Mouse (Mus musculus): ENCODE results near the gene Slc5a10. TPM values are rescaled to one million over a fixed set of nuclear protein-coding genes. Genes with fewer than 3 reads are reported as not detected.
"Not testable (repeated sequence)": the region's sequence is repeated elsewhere in the genome, so short reads cannot be mapped to it uniquely, and the experiment has no call there.

The Slc5a10 gene
- total and polyA plus RNA-seq, 3 experiments: not detected

DNA sequence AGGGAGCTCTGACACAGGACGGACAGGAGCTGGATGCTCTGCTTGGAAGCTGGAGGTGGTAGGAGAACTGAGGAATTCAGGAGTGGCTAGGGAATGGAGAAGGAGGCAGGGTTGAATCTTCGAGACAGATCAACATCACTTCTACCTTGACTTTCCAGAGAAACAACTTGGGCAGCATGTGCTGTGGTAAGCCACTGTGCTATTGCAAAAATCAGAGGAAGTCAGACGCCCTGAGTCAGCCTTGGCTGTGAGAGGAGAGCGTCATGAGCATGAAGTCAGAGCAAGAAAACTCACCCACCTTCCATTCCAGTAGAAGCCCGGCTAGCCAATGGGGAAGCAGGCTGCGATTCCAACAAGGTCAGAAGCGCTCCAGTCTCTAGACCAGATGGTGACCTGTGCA lies 78.5 kb downstream of the Slc5a10 start:
- Histone ChIP-seq H3K4me3 (no peak overlapping the region), H3K36me3 (ENCODE audit: control insufficient read depth, insufficient read depth, low read length) (no peaks in the 10 kb centered on the region), H3K9ac (ENCODE audit: low read depth, low read length) (no peak overlapping the region), H3K27me3 (ENCODE audit: control insufficient read depth, insufficient read depth, low read length) (no peaks in the 10 kb centered on the region), H3K27ac (no peak overlapping the region), H3K79me2 (replicated peaks; ENCODE audit: control insufficient read depth, insufficient read depth, low read length) (no peaks in the 10 kb centered on the region), H3K4me1 (ENCODE audit: control insufficient read depth, insufficient read depth, low read length) (peaks cover 6% of the 10 kb centered on the region)
- WGBS: 80% methylated on average over 7 of the region's 7 CpGs
- TF ChIP-seq CTCF (IDR thresholded peaks at IDR 0.05): no peak
- TF ChIP-seq POLR2A (IDR thresholded peaks at IDR 0.05; ENCODE audit: insufficient read depth, low read depth, low read length): no peak
- TF ChIP-seq EP300 (IDR thresholded peaks at IDR 0.05; ENCODE audit: insufficient read depth, low read depth, low read length): no peak
- intact Hi-C loops (cut with DNase I): no loop called here
- DNase-seq: no peak

- WGBS: 46% methylated on average over 9 of the region's 9 CpGs
- H3K79me2 ChIP-seq (replicated peaks; ENCODE audit: control insufficient read depth, insufficient read depth, low read length); H3K36me3 ChIP-seq (ENCODE audit: control insufficient read depth, insufficient read depth, low read length); H3K9ac ChIP-seq (ENCODE audit: low read depth, low read length); H3K4me1 ChIP-seq (ENCODE audit: control insufficient read depth, insufficient read depth, low read length); intact Hi-C loops (cut with DNase I); H3K27me3 ChIP-seq (ENCODE audit: control insufficient read depth, insufficient read depth, low read length); DNase-seq; H3K4me3 ChIP-seq; H3K27ac ChIP-seq: not testable (repeated sequence)
Observed at GRCm38 (mm10) chr11:61640585-61640984, 80.0 kb downstream of the Slc5a10 start.

- Histone ChIP-seq H3K27me3 (ENCODE audit: control insufficient read depth, insufficient read depth, low read length) (no peaks in the 10 kb centered on the region), H3K9ac (ENCODE audit: low read depth, low read length) (no peak overlapping the region), H3K4me3 (no peak overlapping the region), H3K79me2 (replicated peaks; ENCODE audit: control insufficient read depth, insufficient read depth, low read length) (no peaks in the 10 kb centered on the region), H3K27ac (no peak overlapping the region), H3K4me1 (ENCODE audit: control insufficient read depth, insufficient read depth, low read length) (peaks cover 5% of the 10 kb centered on the region), H3K36me3 (ENCODE audit: control insufficient read depth, insufficient read depth, low read length) (no peaks in the 10 kb centered on the region)
- DNase-seq: no peak
- TF ChIP-seq CTCF (IDR thresholded peaks at IDR 0.05) (no peak), POLR2A (IDR thresholded peaks at IDR 0.05; ENCODE audit: insufficient read depth, low read depth, low read length) (no peak), EP300 (IDR thresholded peaks at IDR 0.05; ENCODE audit: insufficient read depth, low read depth, low read length) (no peak)
- WGBS: 89% methylated on average over 6 of the region's 6 CpGs
- intact Hi-C loops (cut with DNase I): no loop called here
Observed at GRCm38 (mm10) chr11:61639601-61640177, 80.9 kb downstream of the Slc5a10 start.

DNA sequence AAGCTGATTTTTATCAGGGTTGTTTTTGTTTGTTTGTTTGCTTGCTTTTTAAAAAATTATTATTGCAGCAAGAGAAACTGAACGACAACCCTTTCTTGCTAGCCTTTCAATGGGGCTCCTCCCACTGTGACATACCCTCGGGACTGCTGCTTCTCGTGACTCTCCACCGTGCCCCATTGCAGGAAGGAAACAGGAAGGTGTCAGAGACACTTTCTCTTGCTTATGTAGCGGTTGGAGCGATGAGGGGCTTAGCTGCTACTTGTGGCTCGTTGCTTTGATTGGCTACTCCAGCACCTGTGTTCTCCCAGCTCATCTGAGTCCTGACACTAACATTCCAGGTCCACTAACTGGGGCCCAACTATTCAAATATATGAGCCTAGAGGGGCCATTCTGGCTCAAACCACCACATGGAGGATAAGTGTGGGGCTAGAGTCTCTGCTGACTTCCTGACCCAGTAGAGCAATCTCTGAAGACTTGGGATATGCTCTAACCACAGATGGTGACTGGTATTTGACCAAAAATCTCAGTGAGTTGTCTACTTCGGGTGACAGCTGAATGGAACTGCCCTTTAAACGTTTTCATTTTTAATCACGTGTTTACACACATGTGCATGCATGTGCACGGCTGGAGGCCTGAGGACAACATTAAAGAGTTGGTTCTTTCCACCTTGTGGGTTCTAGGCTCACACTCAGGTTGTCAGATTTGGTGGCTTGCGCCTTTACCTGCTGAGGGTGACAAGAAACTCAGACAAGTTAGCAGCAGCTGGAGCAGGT lies 81.7 kb downstream of the Slc5a10 start:
- Histone ChIP-seq H3K36me3 (ENCODE audit: control insufficient read depth, insufficient read depth, low read length) (no peaks in the 10 kb centered on the region), H3K79me2 (replicated peaks; ENCODE audit: control insufficient read depth, insufficient read depth, low read length) (no peaks in the 10 kb centered on the region), H3K27me3 (ENCODE audit: control insufficient read depth, insufficient read depth, low read length) (no peaks in the 10 kb centered on the region), H3K4me3 (no peak overlapping the region), H3K27ac (no peak overlapping the region), H3K4me1 (ENCODE audit: control insufficient read depth, insufficient read depth, low read length) (peaks cover 3% of the 10 kb centered on the region; the same call in 1 of the 2 replicates), H3K9ac (ENCODE audit: low read depth, low read length) (no peak overlapping the region)
- TF ChIP-seq POLR2A (IDR thresholded peaks at IDR 0.05; ENCODE audit: insufficient read depth, low read depth, low read length): no peak
- WGBS: 50% methylated on average over 12 of the region's 12 CpGs
- intact Hi-C loops (cut with DNase I): no loop called here
- DNase-seq: no peak

DNA sequence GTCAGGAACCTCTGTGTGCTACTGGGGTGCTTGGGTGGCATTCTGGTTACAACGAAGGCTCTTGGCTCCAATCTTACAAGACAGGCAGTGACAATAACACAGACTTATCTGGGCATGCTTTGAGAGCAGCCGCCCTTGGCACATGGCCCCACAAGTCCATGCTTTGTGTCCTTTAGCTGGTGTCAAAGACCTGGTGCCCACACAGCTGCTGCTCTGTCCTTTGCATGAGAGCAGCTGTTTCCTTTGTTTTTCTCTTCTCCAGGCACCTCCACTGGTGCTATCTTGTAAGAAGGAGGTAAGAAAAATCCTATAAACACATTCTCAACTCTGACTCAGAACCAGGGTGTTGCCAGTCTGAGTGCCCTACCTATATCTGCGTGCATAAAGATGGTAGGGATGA lies 82.8 kb downstream of the Slc5a10 start:
- DNase-seq: no peak
- no peak overlapping the region for H3K9ac ChIP-seq (ENCODE audit: low read depth, low read length)
- TF ChIP-seq CTCF (IDR thresholded peaks at IDR 0.05) (no peak), EP300 (IDR thresholded peaks at IDR 0.05; ENCODE audit: insufficient read depth, low read depth, low read length) (no peak), POLR2A (IDR thresholded peaks at IDR 0.05; ENCODE audit: insufficient read depth, low read depth, low read length) (no peak)
- no peak overlapping the region for H3K27ac ChIP-seq
- H3K79me2 ChIP-seq (replicated peaks; ENCODE audit: control insufficient read depth, insufficient read depth, low read length): no peaks in the 10 kb centered on the region
- H3K4me3 ChIP-seq: no peak overlapping the region
- H3K4me1 ChIP-seq (ENCODE audit: control insufficient read depth, insufficient read depth, low read length): peaks cover 2% of the 10 kb centered on the region; the same call in 1 of the 2 replicates
- intact Hi-C loops (cut with DNase I): no loop called here
- no peaks in the 10 kb centered on the region for H3K36me3 ChIP-seq (ENCODE audit: control insufficient read depth, insufficient read depth, low read length)
- H3K27me3 ChIP-seq (ENCODE audit: control insufficient read depth, insufficient read depth, low read length): no peaks in the 10 kb centered on the region
- 80% methylated on average over 3 of the region's 3 CpGs for WGBS

DNA sequence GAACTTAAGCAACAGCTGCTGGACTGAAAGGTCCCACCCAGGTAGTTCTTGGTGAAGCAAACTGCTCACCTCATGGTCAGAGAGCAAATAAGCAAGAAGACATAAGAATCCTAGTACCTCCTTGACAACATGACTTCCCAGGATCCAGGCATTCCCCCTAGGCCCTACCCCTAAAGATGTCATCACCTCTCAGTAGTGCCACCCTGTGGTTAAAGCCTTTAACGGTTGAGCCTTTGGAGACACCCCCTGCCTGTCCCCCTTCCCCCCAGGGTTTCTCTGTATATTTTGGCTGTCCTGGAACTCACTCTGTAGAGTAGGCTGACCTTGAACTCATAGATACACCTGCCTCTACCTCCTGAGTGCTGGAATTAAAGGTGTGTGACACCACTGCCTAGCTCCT lies 83.2 kb downstream of the Slc5a10 start:
- intact Hi-C loops (cut with DNase I): no loop called here
- TF ChIP-seq POLR2A (IDR thresholded peaks at IDR 0.05; ENCODE audit: insufficient read depth, low read depth, low read length) (no peak), EP300 (IDR thresholded peaks at IDR 0.05; ENCODE audit: insufficient read depth, low read depth, low read length) (no peak), CTCF (IDR thresholded peaks at IDR 0.05) (no peak)
- no peak overlapping the region for H3K27ac ChIP-seq
- no peaks in the 10 kb centered on the region for H3K79me2 ChIP-seq (replicated peaks; ENCODE audit: control insufficient read depth, insufficient read depth, low read length)
- H3K9ac ChIP-seq (ENCODE audit: low read depth, low read length): no peak overlapping the region
- no peak for DNase-seq
- H3K4me3 ChIP-seq: no peak overlapping the region
- 57% methylated on average over 1 of the region's 1 CpGs for WGBS
- peaks cover 2% of the 10 kb centered on the region; the same call in 1 of the 2 replicates for H3K4me1 ChIP-seq (ENCODE audit: control insufficient read depth, insufficient read depth, low read length)
- no peaks in the 10 kb centered on the region for H3K27me3 ChIP-seq (ENCODE audit: control insufficient read depth, insufficient read depth, low read length)
- no peaks in the 10 kb centered on the region for H3K36me3 ChIP-seq (ENCODE audit: control insufficient read depth, insufficient read depth, low read length)

GRCm38 (mm10) chr11:61636309-61636708 lies 84.3 kb downstream of the Slc5a10 start:
- intact Hi-C loops (cut with DNase I); H3K79me2 ChIP-seq (replicated peaks; ENCODE audit: control insufficient read depth, insufficient read depth, low read length); DNase-seq; H3K27me3 ChIP-seq (ENCODE audit: control insufficient read depth, insufficient read depth, low read length); H3K4me3 ChIP-seq; H3K4me1 ChIP-seq (ENCODE audit: control insufficient read depth, insufficient read depth, low read length); H3K9ac ChIP-seq (ENCODE audit: low read depth, low read length); H3K36me3 ChIP-seq (ENCODE audit: control insufficient read depth, insufficient read depth, low read length); H3K27ac ChIP-seq: not testable (repeated sequence)
- over 99% methylated on average over 4 of the region's 4 CpGs for WGBS

Measured in heart, adult 2 months (tissue).